Mouse (Mus musculus) bone marrow macrophage, adult 2 months (primary cell): ENCODE results near the gene Ttyh2.
A peak's percentile ranks its signal among the peaks of the same experiment; 100 is the strongest.

Experiments used
- CTCF ChIP-seq: IDR thresholded peaks from 2 replicates; pipeline ENCODE4 v1.5.1; 2012; ENCODE audit warnings: low read depth, mild to moderate bottlenecking, low read length, moderate library complexity
- POLR2A ChIP-seq: IDR thresholded peaks from 2 replicates; pipeline ENCODE4 v1.6.1; 2012; ENCODE audit warnings: mild to moderate bottlenecking, low read depth, low read length, borderline replicate concordance

- 0 out of 2 replicates have a peak, but pooled peaks have one; percentile 29 for TF ChIP-seq POLR2A
- TF ChIP-seq CTCF, result no peak; the same call in 1 of the 2 replicates
Observed at GRCm38 (mm10) chr11:114668301-114668710, 6.9 kb upstream of the Ttyh2 start, which contains the start of gene Rpl38.
